Mouse (Mus musculus) right cerebral cortex, adult 2 months (tissue): ENCODE results near the gene Map4k3.
A peak's percentile ranks its signal among the peaks of the same experiment; 100 is the strongest.
"Not testable (repeated sequence)": the region's sequence is repeated elsewhere in the genome, so short reads cannot be mapped to it uniquely, and the experiment has no call there.

Experiments
- DNase-seq, 2 experiments: peaks; one replicate each; pipeline ENCODE4 v3.0.0; 2021 to 2022; ENCODE audit warnings: low spot score in 2 of 2

The Map4k3 gene

GRCm38 (mm10) chr17:80568441-80568840, 159.8 kb downstream of the Map4k3 start:
- no peak for DNase-seq

- peak; percentile 26 to 31 for DNase-seq
These were observed 163.7 kb downstream of the Map4k3 start for GRCm38 (mm10) chr17:80564611-80564924.

GRCm38 (mm10) chr17:80563762-80564610, 164.3 kb downstream of the Map4k3 start:
- not testable (repeated sequence) for DNase-seq

- no peak for DNase-seq
These were observed 165.5 kb downstream of the Map4k3 start for GRCm38 (mm10) chr17:80562792-80563191.

- peak; percentile 81 to 82 for DNase-seq
These were observed 167.4 kb downstream of the Map4k3 start for GRCm38 (mm10) chr17:80560669-80561401.

- DNase-seq: no peak
These were observed 168.5 kb downstream of the Map4k3 start for GRCm38 (mm10) chr17:80559745-80560144.

GRCm38 (mm10) chr17:80559050-80559449, 169.2 kb downstream of the Map4k3 start:
- peak; percentile 32 to 38 for DNase-seq

- DNase-seq: no peak
These were observed 169.7 kb downstream of the Map4k3 start for GRCm38 (mm10) chr17:80558583-80558982.

- no peak for DNase-seq
These were observed 170.8 kb downstream of the Map4k3 start for GRCm38 (mm10) chr17:80557461-80557860.

GRCm38 (mm10) chr17:80553318-80554270, 174.7 kb downstream of the Map4k3 start:
- DNase-seq: peak; percentile 78

GRCm38 (mm10) chr17:80552653-80553052, 175.6 kb downstream of the Map4k3 start:
- DNase-seq: no peak

- no peak for DNase-seq
These were observed 177.3 kb downstream of the Map4k3 start for GRCm38 (mm10) chr17:80550981-80551380.

GRCm38 (mm10) chr17:80546846-80547245, 181.4 kb downstream of the Map4k3 start:
- DNase-seq: no peak

GRCm38 (mm10) chr17:80546227-80546626, 182.1 kb downstream of the Map4k3 start:
- DNase-seq: no peak

- no peak for DNase-seq
These were observed 184.6 kb downstream of the Map4k3 start for GRCm38 (mm10) chr17:80543646-80544045.

GRCm38 (mm10) chr17:80537136-80537535, 191.1 kb downstream of the Map4k3 start:
- DNase-seq: no peak

- peak in 1 of 2 experiments; percentile 23 for DNase-seq
These were observed 192.7 kb downstream of the Map4k3 start for GRCm38 (mm10) chr17:80535633-80536032.

- not testable (repeated sequence) for DNase-seq
These were observed 196.9 kb downstream of the Map4k3 start for GRCm38 (mm10) chr17:80531351-80531750.
